ENCODE assay signal across 32 mouse cellular contexts in the genomic region with DNA sequence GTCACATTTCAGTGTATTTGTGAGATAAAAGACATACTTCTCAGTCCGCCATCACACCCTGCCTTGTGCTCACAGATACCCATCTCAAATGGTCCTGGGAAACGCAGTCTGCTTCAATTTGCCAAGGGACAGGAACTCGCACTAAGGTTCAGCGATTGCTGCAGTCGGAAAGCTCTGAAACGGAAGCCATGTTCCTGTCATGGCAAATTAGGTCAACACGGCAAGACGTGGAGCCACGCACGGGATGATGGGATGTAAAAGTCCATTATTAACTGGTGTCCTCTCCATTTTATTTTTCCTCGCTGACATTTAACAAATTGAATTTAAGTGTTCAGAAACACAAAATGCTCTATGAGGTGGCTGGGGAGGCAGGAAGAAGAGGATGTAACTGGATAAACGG.
"Had no signal": no experiment of that assay in that cellular context is flagged by ENCODE, and none has a peak within 500 bp of the region (broad histone marks: within the 10 kb centered on the region; RNA-seq: fewer than 3 reads in every experiment).

No protein-coding gene starts in this region.

- H3K4me2 ChIP-seq: limb, embryonic 12.5 days; limb, embryonic 13.5 days; limb, embryonic 15.5 days; liver, embryonic 11.5 days; liver, embryonic 12.5 days; liver, embryonic 13.5 days; liver, embryonic 15.5 days; lung, embryonic 14.5 days; lung, embryonic 15.5 days; midbrain, embryonic 11.5 days; midbrain, embryonic 12.5 days; midbrain, embryonic 13.5 days; midbrain, embryonic 15.5 days had no signal

- DNase-seq: left cerebral cortex, postnatal 4 days; liver; liver, embryonic 13.5 days; liver, postnatal 0 days; lung, adult 18-20 months; lung, adult 2 months; lung, embryonic 14.5 days; lung, postnatal 10 days; lung, postnatal 14 days; lung, postnatal 36 days; lung, postnatal 4 days; midbrain, embryonic 14.5 days had no signal

- H3K9me3 ChIP-seq: limb, embryonic 10.5 days; limb, embryonic 13.5 days; limb, embryonic 15.5 days; liver, embryonic 12.5 days; liver, embryonic 13.5 days; liver, embryonic 15.5 days; lung, embryonic 15.5 days; midbrain, embryonic 10.5 days; midbrain, embryonic 12.5 days; midbrain, embryonic 13.5 days; midbrain, embryonic 15.5 days had no signal

- H3K4me1 ChIP-seq: limb, embryonic 10.5 days; limb, embryonic 12.5 days; limb, embryonic 13.5 days; limb, embryonic 15.5 days; liver, embryonic 12.5 days; liver, embryonic 13.5 days; liver, embryonic 15.5 days; lung, embryonic 15.5 days; megakaryocyte, embryonic 14.5 days; midbrain, embryonic 10.5 days; midbrain, embryonic 12.5 days; midbrain, embryonic 13.5 days; midbrain, embryonic 15.5 days had no signal

- ATAC-seq: liver, embryonic 12.5 days; liver, postnatal 0 days; lung, postnatal 0 days; midbrain, embryonic 13.5 days; midbrain, embryonic 15.5 days; midbrain, embryonic 16.5 days had no signal

- H3K27ac ChIP-seq: left cerebral cortex, adult 2 months; limb, embryonic 10.5 days; limb, embryonic 12.5 days; limb, embryonic 13.5 days; limb, embryonic 15.5 days; liver, embryonic 12.5 days; liver, embryonic 13.5 days; liver, embryonic 14.5 days; liver, embryonic 15.5 days; lung, embryonic 15.5 days; macrophage; midbrain, embryonic 10.5 days; midbrain, embryonic 12.5 days; midbrain, embryonic 13.5 days; midbrain, embryonic 15.5 days had no signal

- H3K36me3 ChIP-seq: limb, embryonic 10.5 days; limb, embryonic 12.5 days; limb, embryonic 13.5 days; limb, embryonic 15.5 days; liver, embryonic 12.5 days; liver, embryonic 13.5 days; liver, embryonic 15.5 days; lung, embryonic 15.5 days; midbrain, embryonic 10.5 days; midbrain, embryonic 12.5 days; midbrain, embryonic 13.5 days; midbrain, embryonic 15.5 days had no signal

- H3K27me3 ChIP-seq: limb, embryonic 12.5 days; limb, embryonic 13.5 days; limb, embryonic 15.5 days; liver, embryonic 12.5 days; liver, embryonic 13.5 days; liver, embryonic 15.5 days; lung, embryonic 15.5 days; megakaryocyte, embryonic 14.5 days; midbrain, embryonic 12.5 days; midbrain, embryonic 13.5 days; midbrain, embryonic 15.5 days had no signal

- H3K4me3 ChIP-seq: left cerebral cortex, adult 2 months; limb, embryonic 10.5 days; limb, embryonic 12.5 days; limb, embryonic 13.5 days; limb, embryonic 15.5 days; liver, embryonic 12.5 days; liver, embryonic 13.5 days; liver, embryonic 15.5 days; lung, embryonic 15.5 days; megakaryocyte, embryonic 14.5 days; midbrain, embryonic 10.5 days; midbrain, embryonic 12.5 days; midbrain, embryonic 13.5 days; midbrain, embryonic 15.5 days; myocyte had no signal

- H3K9ac ChIP-seq: limb, embryonic 12.5 days; limb, embryonic 13.5 days; limb, embryonic 15.5 days; liver, embryonic 12.5 days; liver, embryonic 13.5 days; liver, embryonic 14.5 days; liver, embryonic 15.5 days; liver, postnatal 0 days; lung, embryonic 14.5 days; lung, embryonic 15.5 days; midbrain, embryonic 12.5 days; midbrain, embryonic 13.5 days; midbrain, embryonic 15.5 days had no signal
